Mouse (Mus musculus) embryo, embryonic 10 days (tissue): ENCODE results near the gene Fbxo6.
"Not testable (repeated sequence)": the region's sequence is repeated elsewhere in the genome, so short reads cannot be mapped to it uniquely, and the experiment has no call there.

Source experiments
- DNase-seq: peaks from one replicate; pipeline ENCODE4 v3.0.0-alpha.2; 2015; ENCODE audit warnings: low spot score

Fbxo6 gene

DNA sequence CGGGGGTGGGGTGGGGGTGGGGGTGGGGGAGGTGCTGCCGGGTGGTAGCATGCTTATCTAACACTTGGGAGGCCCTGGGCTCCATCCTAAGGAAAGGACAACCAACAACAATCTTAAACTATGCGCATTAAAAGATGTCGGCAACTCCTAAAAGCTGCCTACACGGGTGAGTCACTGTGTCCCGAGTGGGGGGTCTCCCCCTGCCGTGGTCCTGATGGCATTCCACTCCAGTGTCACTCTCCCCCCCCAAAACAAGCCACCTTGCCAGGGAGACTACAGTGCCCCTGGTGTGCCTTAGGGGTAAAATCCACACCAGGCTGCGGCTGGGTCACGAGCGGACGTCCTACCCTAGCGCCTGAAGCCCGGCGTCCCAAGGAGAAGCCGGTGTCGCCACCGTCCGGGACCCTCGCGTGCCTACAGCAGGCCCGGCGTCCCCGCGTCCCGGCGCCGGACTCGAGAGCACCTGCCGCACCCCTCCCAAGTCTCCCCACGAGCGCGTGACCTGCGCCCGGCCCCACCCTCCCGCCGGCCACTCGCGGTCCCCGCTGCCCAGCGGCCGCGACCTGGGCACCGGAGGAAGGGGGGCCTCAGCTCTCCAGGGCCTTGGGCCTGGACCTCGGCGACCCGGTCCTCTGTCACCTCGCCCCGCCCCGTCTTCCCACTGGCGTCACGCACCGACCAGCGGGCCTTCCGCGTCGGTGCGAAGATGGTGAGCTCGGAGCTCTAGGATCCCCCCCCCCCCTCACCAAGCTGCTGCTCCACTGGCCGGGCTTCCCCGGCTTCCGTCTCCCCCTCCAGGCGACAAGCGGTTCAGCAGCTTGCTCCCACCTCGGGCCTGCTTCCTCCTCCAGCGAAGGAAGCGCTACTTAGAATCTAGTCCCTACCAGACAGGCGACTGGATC is at the start of gene Fbxo6:
Gene Fbxo6, minus strand, starts transcription at position 874 of the 902 bp plus-strand sequence.
- DNase-seq: peak; percentile 89

DNA sequence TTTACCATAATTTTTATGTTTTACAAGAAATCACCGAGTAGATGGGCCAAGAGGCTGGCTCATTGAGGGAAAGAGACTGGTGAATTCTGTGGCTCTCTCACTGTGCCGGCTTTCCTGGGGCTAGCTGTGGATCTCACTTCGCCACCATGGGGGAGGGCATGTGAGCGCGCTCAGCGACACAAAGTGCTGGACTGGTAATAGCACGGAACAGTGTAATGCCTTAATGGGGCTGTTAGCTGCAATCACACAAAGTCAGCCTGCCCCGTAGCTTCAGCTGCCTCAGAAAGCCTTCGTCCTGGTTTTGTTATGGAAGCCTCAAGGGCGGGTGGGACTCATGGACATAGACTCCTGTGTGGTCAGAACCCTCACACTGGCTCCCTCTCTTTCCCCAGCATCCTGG is 46.8 kb upstream of the Fbxo6 start:
- DNase-seq: no peak

GRCm38 (mm10) chr4:148194400-148194799 is 42.5 kb upstream of the Fbxo6 start:
- no peak for DNase-seq

DNA sequence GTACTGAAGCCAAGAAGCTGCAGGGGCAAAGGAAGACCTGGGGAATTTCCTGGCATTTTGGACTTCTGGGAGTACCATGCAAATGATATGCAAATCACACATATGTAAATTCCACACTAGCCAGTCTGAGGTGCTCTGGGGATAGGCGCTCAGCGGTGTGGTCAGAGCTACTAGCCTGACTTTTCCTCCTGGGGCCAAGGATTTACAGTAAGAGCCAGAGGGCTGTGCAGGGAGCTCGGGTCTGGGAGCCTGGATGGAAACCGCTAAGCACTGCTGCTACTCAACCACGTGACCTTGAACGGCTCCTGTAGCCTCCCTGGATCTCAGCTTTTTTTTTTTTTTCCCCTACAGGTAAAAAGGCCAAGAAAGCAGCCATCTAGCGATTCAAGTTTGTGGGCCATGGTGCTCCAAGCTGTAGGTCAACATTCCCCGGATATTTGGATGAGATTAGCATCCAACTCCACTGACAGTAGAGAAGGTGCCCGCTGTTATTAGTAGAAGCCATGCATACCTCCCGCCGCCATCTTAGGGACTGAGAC is 40.8 kb upstream of the Fbxo6 start:
- no peak for DNase-seq

DNA sequence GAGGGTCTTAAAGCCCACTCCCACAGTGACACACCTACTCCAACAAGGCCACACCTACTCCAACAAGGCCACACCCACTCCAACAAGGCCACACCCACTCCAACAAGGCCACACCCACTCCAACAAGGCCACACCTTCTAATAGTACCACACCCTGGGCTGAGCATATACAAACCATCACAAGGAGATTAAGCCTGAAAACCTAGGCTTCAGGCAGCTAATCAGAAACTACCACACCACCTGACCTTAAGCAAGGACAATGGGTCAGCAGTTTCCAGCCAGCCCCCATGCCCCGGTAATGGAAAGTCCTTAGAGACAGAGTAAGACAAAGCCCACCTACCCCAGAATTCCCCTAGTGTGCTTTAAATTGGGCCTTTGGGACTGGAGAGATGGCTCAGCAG is 36.8 kb upstream of the Fbxo6 start:
- DNase-seq: not testable (repeated sequence)

GRCm38 (mm10) chr4:148185819-148186218 is 33.9 kb upstream of the Fbxo6 start:
- no peak for DNase-seq

DNA sequence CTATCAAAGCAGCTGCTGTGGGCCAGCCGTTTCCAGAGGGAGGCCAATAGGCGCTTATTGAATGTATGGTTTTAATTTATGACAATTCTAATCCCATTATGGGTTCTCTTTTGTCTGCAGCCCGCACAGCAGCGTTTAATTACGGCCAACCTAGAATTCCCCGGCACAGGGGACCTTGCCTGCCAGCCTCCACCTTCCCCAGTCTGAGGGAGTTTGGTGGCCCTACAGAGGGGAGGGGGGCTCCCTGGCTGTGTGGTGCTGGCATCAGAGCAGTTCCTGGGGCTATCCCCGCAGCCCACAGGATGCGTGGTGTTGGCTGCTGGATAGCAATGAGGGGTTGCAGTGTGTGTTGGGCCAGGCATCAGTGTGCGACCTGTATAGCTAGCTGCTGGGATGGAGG is 32.6 kb upstream of the Fbxo6 start:
- DNase-seq: no peak

- no peak for DNase-seq
These were observed 30.4 kb upstream of the Fbxo6 start for GRCm38 (mm10) chr4:148182363-148182762.

DNA sequence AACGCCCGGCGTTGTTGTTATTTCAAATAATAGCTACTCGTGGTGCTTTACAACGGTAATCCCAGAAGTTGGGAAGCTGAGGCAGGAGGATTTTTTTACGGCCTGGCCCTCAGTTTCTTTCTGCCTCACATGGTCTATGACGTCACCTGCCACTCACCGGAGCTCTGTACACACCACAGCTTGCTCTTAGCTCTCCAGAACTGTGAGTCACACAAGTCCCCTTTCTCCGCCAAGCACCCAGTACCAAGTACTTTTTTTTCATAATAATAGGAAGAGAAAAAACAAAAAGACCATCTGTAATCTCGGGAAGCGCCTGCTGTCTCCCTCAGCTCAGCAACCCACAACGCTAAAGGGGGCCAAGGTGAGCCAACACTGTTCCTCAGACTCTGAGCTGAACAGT is 29.5 kb upstream of the Fbxo6 start:
- no peak for DNase-seq

DNA sequence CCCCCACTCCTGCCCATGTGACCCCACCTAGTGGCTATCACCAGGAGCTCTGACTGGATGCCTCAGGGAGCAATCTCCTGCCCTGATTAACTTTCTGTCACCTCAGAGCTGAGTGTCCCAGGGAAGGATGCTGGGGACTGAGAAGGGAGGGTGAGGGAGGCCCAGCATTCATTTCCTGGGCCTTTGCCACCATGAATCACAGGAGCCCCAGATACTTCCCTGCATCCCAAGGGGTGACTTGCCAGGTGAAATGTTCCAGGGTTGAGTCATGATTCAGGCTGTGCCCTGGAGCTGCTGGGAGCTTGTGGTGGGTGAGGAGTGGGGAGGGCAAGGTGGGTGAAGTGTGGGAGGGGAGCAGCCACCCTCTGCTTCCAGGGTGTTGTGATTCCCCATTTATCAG is 25.8 kb upstream of the Fbxo6 start:
- no peak for DNase-seq

DNA sequence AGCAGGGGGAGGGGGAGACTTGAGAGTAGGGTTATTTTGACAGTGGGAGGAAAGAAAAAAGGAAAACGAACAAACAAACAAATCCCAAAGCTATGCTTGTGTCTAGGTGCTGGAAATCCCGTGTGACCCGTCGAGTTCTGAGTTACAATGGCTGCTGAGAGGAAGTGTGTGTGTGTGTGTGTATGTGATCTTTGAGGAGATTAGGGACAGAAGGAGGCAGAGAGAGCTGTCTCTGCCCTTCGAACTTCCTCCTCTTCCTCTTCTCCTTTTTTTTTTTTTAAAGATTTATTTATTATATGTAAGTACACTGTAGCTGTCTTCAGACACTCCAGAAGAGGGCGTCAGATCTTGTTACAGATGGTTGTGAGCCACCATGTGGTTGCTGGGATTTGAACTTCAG is 24.7 kb upstream of the Fbxo6 start:
- DNase-seq: not testable (repeated sequence)

DNA sequence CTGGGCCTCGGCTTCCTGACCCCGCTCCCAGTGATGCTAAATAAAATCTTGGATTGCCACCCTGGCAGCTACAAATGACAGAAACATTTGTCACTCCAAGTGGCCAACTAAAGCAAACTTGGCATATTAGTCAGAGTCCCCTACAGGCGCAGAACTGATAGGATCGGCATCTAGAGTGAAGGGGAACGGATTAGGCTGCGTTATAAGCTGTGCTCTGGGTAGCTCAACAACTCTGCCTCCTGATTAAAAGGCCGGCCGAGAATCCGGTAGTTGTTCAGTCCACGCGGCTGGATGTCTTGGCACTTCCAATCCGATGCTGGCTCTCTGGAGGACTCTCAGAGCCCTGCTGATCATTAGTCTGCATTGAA is 22.5 kb upstream of the Fbxo6 start:
- no peak for DNase-seq

- DNase-seq: peak; percentile 45
These were observed 22.0 kb upstream of the Fbxo6 start for GRCm38 (mm10) chr4:148173811-148174494.

DNA sequence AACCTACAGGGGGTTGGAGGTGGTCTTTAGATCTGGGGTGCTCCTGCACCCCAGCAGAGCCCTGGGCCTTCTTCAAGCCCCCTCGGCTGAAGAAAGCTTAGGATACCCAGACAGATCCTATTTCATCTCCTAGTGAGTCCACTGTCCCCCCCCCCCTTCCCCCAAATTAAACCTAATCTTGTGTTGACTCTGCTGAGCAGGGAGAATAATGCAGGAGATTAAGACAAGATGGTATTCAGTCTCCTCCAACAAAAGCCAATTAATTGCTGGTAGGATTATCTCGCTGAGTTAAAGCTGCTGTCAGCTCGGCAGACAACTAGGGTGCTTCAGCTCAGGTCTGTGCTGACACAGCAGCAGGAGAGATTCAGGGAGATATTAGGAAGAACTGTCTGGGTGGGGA is 19.3 kb upstream of the Fbxo6 start:
- DNase-seq: no peak

DNA sequence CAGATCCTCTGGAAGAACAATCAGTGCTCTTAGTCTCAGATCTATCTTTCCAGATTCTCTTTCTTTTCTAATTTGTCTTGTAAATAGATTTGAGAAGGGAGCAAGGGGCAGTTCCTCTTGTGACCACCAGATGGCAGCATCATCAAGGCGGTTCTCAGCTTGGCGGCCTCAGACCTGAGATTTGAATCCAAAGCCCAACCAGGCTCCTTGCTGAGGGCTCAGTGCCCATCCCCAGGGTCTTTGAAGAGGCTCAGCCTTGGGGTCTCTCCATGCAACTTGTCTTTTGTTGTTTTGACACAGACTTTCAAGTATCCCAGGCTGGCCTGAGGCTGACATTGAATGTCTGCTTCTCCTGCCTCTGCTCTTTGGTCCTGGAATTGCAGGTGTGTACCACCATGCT is 18.9 kb upstream of the Fbxo6 start:
- peak; percentile 81 for DNase-seq

GRCm38 (mm10) chr4:148169586-148169985 is 17.6 kb upstream of the Fbxo6 start:
- no peak for DNase-seq

- peak; percentile 71 for DNase-seq
These were observed 16.3 kb upstream of the Fbxo6 start for GRCm38 (mm10) chr4:148168287-148168686.

- DNase-seq: peak; percentile 83
These were observed 15.0 kb upstream of the Fbxo6 start for GRCm38 (mm10) chr4:148166986-148167385.

GRCm38 (mm10) chr4:148166431-148166830 is 14.5 kb upstream of the Fbxo6 start:
- peak; percentile 48 for DNase-seq

DNA sequence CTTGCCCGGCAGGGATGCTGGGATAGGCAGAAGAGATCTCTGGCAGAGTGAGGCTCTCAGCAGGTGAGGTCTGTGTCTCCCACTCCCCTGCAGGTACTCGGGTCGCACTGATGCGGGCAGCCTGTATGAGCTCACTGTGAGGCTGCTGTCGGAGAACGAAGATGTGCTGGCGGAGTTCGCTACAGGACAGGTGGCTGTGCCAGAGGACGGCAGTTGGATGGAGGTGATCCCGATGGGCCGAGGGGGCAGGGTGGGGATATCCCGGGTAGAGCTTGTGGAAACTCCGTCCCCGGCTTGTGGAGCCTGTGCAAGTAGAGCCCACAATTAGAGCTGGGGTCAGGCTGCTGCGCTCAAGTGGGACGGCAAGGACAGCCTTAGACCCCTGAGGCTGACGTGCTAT is 13.6 kb upstream of the Fbxo6 start:
- DNase-seq: no peak

DNA sequence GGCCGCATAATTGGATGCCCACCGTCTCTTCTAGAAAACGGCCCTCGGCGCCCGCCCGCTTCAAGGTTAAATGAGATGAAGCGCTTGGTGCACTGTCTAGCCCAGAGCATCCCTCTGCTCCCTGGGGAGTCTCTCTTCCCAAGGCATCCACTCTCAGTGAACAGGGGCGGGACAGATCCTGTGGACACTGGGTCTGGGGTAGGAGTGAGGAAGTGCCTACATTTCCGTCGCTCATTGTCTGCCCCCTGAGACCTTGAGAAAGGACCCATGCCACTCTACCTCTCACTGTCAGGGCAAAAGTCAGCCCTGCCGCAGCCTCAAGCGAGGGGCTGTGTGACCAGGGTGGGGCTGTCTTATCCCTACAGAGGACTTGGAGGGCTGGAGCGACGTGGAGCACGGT is 12.5 kb upstream of the Fbxo6 start:
- no peak for DNase-seq

DNA sequence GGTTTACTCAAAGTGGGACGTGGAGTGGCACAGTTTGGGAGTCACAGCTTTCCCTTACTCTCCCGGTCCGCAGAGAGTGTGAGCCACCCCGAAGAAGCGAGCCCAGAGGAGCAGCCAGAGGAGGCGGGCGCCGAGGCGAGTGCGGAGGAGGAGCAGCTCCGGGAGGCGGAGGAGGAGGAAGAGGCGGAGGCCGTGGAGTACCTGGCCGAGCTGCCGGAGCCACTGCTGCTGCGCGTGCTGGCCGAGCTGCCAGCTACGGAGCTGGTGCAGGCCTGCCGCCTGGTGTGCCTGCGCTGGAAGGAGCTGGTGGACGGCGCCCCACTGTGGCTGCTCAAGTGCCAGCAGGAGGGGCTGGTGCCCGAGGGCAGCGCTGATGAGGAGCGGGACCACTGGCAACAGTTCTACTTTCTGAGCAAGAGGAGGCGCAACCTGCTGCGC is 12.1 kb upstream of the Fbxo6 start:
- DNase-seq: peak; percentile 88
